Mouse (Mus musculus) cortical plate, adult 2 months (tissue): Measurements from ENCODE around the gene Ddt.

ENCODE experiments used
- CTCF ChIP-seq: fragments of 200-500 bp; IDR thresholded peaks from 2 replicates; pipeline ENCODE4 v1.5.1; 2011; ENCODE audit warnings: mild to moderate bottlenecking, control low read depth, low read length; ENCODE audit not compliant: insufficient read depth; ENCODE audit errors: extremely low read depth
- POLR2A ChIP-seq: fragments of 200-500 bp; IDR thresholded peaks from 2 replicates; pipeline ENCODE4 v1.6.1; 2011; ENCODE audit warnings: mild to moderate bottlenecking, low read length, control low read depth; ENCODE audit not compliant: insufficient read depth; ENCODE audit errors: extremely low read depth

GRCm38 (mm10) chr10:75822443-75822842, 49.2 kb upstream of the Ddt start, which contains the start of gene Gstt4:
- no peak for TF ChIP-seq CTCF
- TF ChIP-seq POLR2A = no peak
